ENCODE assay signal across 20 mouse cellular contexts in the genomic region with DNA sequence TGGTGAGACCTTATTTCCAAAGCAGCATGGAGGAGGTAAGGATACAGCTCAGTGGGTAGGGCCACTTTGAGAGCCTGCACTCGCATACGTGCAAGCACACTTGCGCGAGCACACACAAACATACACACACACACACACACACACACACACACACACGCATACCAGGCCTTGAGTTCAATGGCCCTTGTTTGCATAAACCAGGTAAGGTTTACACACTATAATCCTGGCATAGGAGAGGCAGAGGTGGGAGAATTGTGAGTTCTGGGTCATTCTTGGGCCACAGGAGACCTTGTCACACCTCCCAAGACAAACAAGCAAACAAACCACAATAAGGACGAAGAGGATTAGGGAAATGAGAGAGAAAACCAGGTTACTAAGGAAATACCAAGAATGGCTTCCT. TPM values are rescaled to one million over a fixed set of nuclear protein-coding genes. Genes with fewer than 3 reads are reported as not detected.
DNase-seq lines count a peak whose midpoint lies in the region; ATAC-seq and TF ChIP-seq lines count a peak whose summit lies in the region.
"Had no signal": no experiment of that assay in that cellular context is flagged by ENCODE, and none has a peak within 500 bp of the region (broad histone marks: within the 10 kb centered on the region; RNA-seq: fewer than 3 reads in every experiment).

No protein-coding gene starts in this region.

- H3K4me1 ChIP-seq in heart, adult 2 months (ENCODE audit: control insufficient read depth, insufficient read depth, low read length), result peaks cover 6% of the 10 kb centered on the region
- H3K4me1 ChIP-seq in heart, postnatal 0 days (ENCODE audit: control insufficient read depth, insufficient read depth), result peaks cover 7% of the 10 kb centered on the region; the same call in 1 of the 2 replicates
- no peaks in the 10 kb centered on the region for H3K4me1 ChIP-seq in lung, embryonic 14.5 days (ENCODE audit: insufficient read depth)
- peaks cover 2% of the 10 kb centered on the region; the same call in 1 of the 2 replicates for H3K4me1 ChIP-seq in lung, adult 2 months (ENCODE audit: control insufficient read depth, insufficient read depth, low read length)
- H3K4me1 ChIP-seq in stomach, postnatal 0 days (replicated peaks; ENCODE audit: control insufficient read depth, insufficient read depth), result no peaks in the 10 kb centered on the region
- no peaks in the 10 kb centered on the region for H3K4me1 ChIP-seq in intestine, postnatal 0 days (replicated peaks; ENCODE audit: control insufficient read depth, insufficient read depth, low read length)
- H3K4me1 ChIP-seq: hindbrain, embryonic 15.5 days; midbrain, embryonic 13.5 days; neural tube, embryonic 12.5 days had no signal

- H3K27me3 ChIP-seq in heart, adult 2 months (ENCODE audit: control insufficient read depth, insufficient read depth, low read length), result no peaks in the 10 kb centered on the region
- no peaks in the 10 kb centered on the region for H3K27me3 ChIP-seq in heart, postnatal 0 days (ENCODE audit: control insufficient read depth, insufficient read depth, low read length)
- no peaks in the 10 kb centered on the region for H3K27me3 ChIP-seq in lung, embryonic 14.5 days (ENCODE audit: insufficient read depth, low read length)
- H3K27me3 ChIP-seq in stomach, postnatal 0 days (ENCODE audit: control insufficient read depth, insufficient read depth, low read length), result no peaks in the 10 kb centered on the region
- H3K27me3 ChIP-seq in intestine, postnatal 0 days (replicated peaks; ENCODE audit: control insufficient read depth, insufficient read depth, low read length), result no peaks in the 10 kb centered on the region
- H3K27me3 ChIP-seq: hindbrain, embryonic 15.5 days; midbrain, embryonic 13.5 days; neural tube, embryonic 12.5 days had no signal

- no peaks in the 10 kb centered on the region for H3K36me3 ChIP-seq in heart, adult 2 months (ENCODE audit: control insufficient read depth, insufficient read depth, low read length)
- H3K36me3 ChIP-seq in heart, postnatal 0 days (replicated peaks; ENCODE audit: control insufficient read depth, insufficient read depth, low read length), result peaks cover 36% of the 10 kb centered on the region
- peaks cover 38% of the 10 kb centered on the region for H3K36me3 ChIP-seq in lung, embryonic 14.5 days (ENCODE audit: insufficient read depth)
- peaks cover 4% of the 10 kb centered on the region; the same call in 1 of the 2 replicates for H3K36me3 ChIP-seq in stomach, postnatal 0 days (ENCODE audit: control insufficient read depth, insufficient read depth, low read length)
- H3K36me3 ChIP-seq in intestine, postnatal 0 days (ENCODE audit: control insufficient read depth, insufficient read depth), result no peaks in the 10 kb centered on the region
- H3K36me3 ChIP-seq: G1E had no signal

- ATAC-seq in heart, postnatal 0 days (ENCODE audit: insufficient read depth, low read depth), result no peak
- ATAC-seq in lung, embryonic 14.5 days (ENCODE audit: insufficient read depth), result peak; percentile 2; the same call in 1 of the 2 replicates
- ATAC-seq in stomach, postnatal 0 days (ENCODE audit: low FRiP score, low TSS enrichment), result peak; percentile 71
- ATAC-seq in intestine, postnatal 0 days, result no peak
- ATAC-seq: activated CD4-positive, CD25-positive, alpha-beta regulatory T cell, adult 4 months; midbrain, embryonic 13.5 days had no signal

- peak overlapping the region; percentile 4; the same call in 1 of the 2 replicates for H3K9ac ChIP-seq in heart, adult 2 months (ENCODE audit: low read depth, low read length)
- H3K9ac ChIP-seq in heart, postnatal 0 days (replicated peaks; ENCODE audit: low read depth, low read length), result no peak overlapping the region
- no peak overlapping the region for H3K9ac ChIP-seq in lung, embryonic 14.5 days
- no peak overlapping the region for H3K9ac ChIP-seq in stomach, postnatal 0 days (ENCODE audit: low read length)
- H3K9ac ChIP-seq in intestine, postnatal 0 days (ENCODE audit: low read depth, low read length), result no peak overlapping the region
- H3K9ac ChIP-seq: hindbrain, embryonic 15.5 days; liver, embryonic 14.5 days; midbrain, embryonic 13.5 days; neural tube, embryonic 12.5 days had no signal

- H3K9me3 ChIP-seq in heart, postnatal 0 days (replicated peaks; ENCODE audit: control insufficient read depth, low read length), result no peaks in the 10 kb centered on the region
- no peaks in the 10 kb centered on the region for H3K9me3 ChIP-seq in lung, embryonic 14.5 days (ENCODE audit: low read depth, low read length)
- H3K9me3 ChIP-seq in stomach, postnatal 0 days (ENCODE audit: control insufficient read depth, low read length), result no peaks in the 10 kb centered on the region
- no peaks in the 10 kb centered on the region for H3K9me3 ChIP-seq in intestine, postnatal 0 days (ENCODE audit: control insufficient read depth)
- H3K9me3 ChIP-seq: embryonic facial prominence, embryonic 10.5 days; G1E; hindbrain, embryonic 15.5 days; midbrain, embryonic 13.5 days; neural tube, embryonic 12.5 days had no signal

- intact Hi-C loops in heart, adult 2 months (cut with DNase I), result no loop called here
- intact Hi-C loops in heart, postnatal 36 days (cut with DNase I), result no loop called here

- 0 out of 2 replicates have a peak overlapping the region, but pooled peaks have one; percentile 15 for H3K4me2 ChIP-seq in heart, postnatal 0 days (ENCODE audit: low read depth, low read length)
- no peak overlapping the region for H3K4me2 ChIP-seq in lung, embryonic 14.5 days
- no peak overlapping the region for H3K4me2 ChIP-seq in stomach, postnatal 0 days (replicated peaks; ENCODE audit: low read depth)
- no peak overlapping the region for H3K4me2 ChIP-seq in intestine, postnatal 0 days (replicated peaks; ENCODE audit: low read depth)
- H3K4me2 ChIP-seq: hindbrain, embryonic 15.5 days; midbrain, embryonic 13.5 days; neural tube, embryonic 12.5 days had no signal

- H3K4me3 ChIP-seq in heart, adult 2 months, result no peak overlapping the region
- H3K4me3 ChIP-seq in heart, postnatal 0 days (ENCODE audit: low read depth, low read length), result no peak overlapping the region
- no peak overlapping the region for H3K4me3 ChIP-seq in lung, embryonic 14.5 days (ENCODE audit: low read depth, low read length)
- no peak overlapping the region for H3K4me3 ChIP-seq in lung, adult 2 months (replicated peaks; ENCODE audit: extremely low read depth, low read depth, low read length)
- H3K4me3 ChIP-seq in stomach, postnatal 0 days (ENCODE audit: low read depth, low read length), result no peak overlapping the region
- no peak overlapping the region for H3K4me3 ChIP-seq in intestine, postnatal 0 days (ENCODE audit: low read depth, low read length)
- H3K4me3 ChIP-seq: embryonic facial prominence, embryonic 10.5 days; hindbrain, embryonic 15.5 days; layer of hippocampus, adult 2 months; midbrain, embryonic 13.5 days; neural tube, embryonic 12.5 days had no signal

- H3K79me2 ChIP-seq in heart, adult 2 months (replicated peaks; ENCODE audit: control insufficient read depth, insufficient read depth, low read length), result no peaks in the 10 kb centered on the region

- no peak for DNase-seq in heart, adult 2 months
- no peak for DNase-seq in heart, adult 9 months (ENCODE audit: low spot score in 2 of 2)
- DNase-seq in heart, postnatal 0 days (ENCODE audit: low spot score), result no peak
- no peak for DNase-seq in heart, postnatal 36 days
- no peak for DNase-seq in lung, embryonic 14.5 days
- no peak for DNase-seq in lung, adult 2 months
- DNase-seq in stomach, postnatal 0 days (ENCODE audit: low spot score), result peak; percentile 39
- DNase-seq: adrenal gland, postnatal 10 days; cerebellum, adult 9-10 months; layer of hippocampus, postnatal 36 days; thymus, postnatal 36 days had no signal

- peak overlapping the region; percentile 78 for H3K27ac ChIP-seq in heart, adult 2 months
- peak overlapping the region; percentile 85 for H3K27ac ChIP-seq in heart, postnatal 0 days (ENCODE audit: low read depth)
- peak overlapping the region; percentile 65; the same call in 1 of the 2 replicates for H3K27ac ChIP-seq in lung, embryonic 14.5 days (ENCODE audit: low read depth)
- H3K27ac ChIP-seq in stomach, postnatal 0 days (replicated peaks), result no peak overlapping the region
- H3K27ac ChIP-seq in intestine, postnatal 0 days (ENCODE audit: low read depth, low read length), result no peak overlapping the region
- H3K27ac ChIP-seq: embryonic facial prominence, embryonic 10.5 days; hindbrain, embryonic 15.5 days; liver, embryonic 14.5 days; midbrain, embryonic 13.5 days; neural tube, embryonic 12.5 days had no signal

- WGBS in heart, adult 2 months, result 85% methylated on average over 6 of the region's 6 CpGs
- 90% methylated on average over 6 of the region's 6 CpGs for WGBS in heart, postnatal 0 days
- WGBS in lung, embryonic 14.5 days, result 89% methylated on average over 6 of the region's 6 CpGs
- WGBS in lung, adult 2 months, result 78% methylated on average over 6 of the region's 6 CpGs
- 74% methylated on average over 6 of the region's 6 CpGs for WGBS in stomach, postnatal 0 days
- 86% methylated on average over 6 of the region's 6 CpGs for WGBS in intestine, postnatal 0 days

- TF ChIP-seq EP300 in heart, adult 2 months (IDR thresholded peaks at IDR 0.05; ENCODE audit: insufficient read depth, low read depth, low read length), result no peak
- TF ChIP-seq EP300 in heart, postnatal 0 days (IDR thresholded peaks at IDR 0.05; ENCODE audit: low read depth), result no peak
- TF ChIP-seq EP300 in stomach, postnatal 0 days (optimal IDR thresholded peaks at IDR 0.05), result no peak

- TF ChIP-seq CTCF in heart, adult 2 months (IDR thresholded peaks at IDR 0.05), result no peak
- TF ChIP-seq CTCF in heart, postnatal 0 days (IDR thresholded peaks at IDR 0.05; ENCODE audit: low read depth), result no peak
- no peak for TF ChIP-seq CTCF in lung, embryonic 14.5 days (IDR thresholded peaks at IDR 0.05; ENCODE audit: low read depth)
- TF ChIP-seq CTCF in lung, adult 2 months (IDR thresholded peaks at IDR 0.05; ENCODE audit: insufficient read depth, low read length), result no peak
- no peak for TF ChIP-seq CTCF in stomach, postnatal 0 days (IDR thresholded peaks at IDR 0.05; ENCODE audit: low read depth)
- no peak for TF ChIP-seq CTCF in intestine, postnatal 0 days (IDR thresholded peaks at IDR 0.05; ENCODE audit: low read depth)

- no peak for TF ChIP-seq POLR2A in heart, adult 2 months (IDR thresholded peaks at IDR 0.05; ENCODE audit: insufficient read depth, low read depth, low read length)
- TF ChIP-seq POLR2A in lung, adult 2 months (IDR thresholded peaks at IDR 0.05; ENCODE audit: borderline replicate concordance, extremely low read depth, low read depth, low read length), result no peak

RNA-seq across cellular contexts. Expression of gene Rilpl1, which starts 22.0 kb away (rescaled TPM):
- 100 to 1,000 TPM; 189 to 251 TPM for total RNA-seq in heart, adult 2 months (2021)
- polyA plus RNA-seq in heart, adult 2 months (2012; rRNA removed), result 166 and 182 TPM in 2 replicates
- total RNA-seq in heart, postnatal 0 days (2014; rRNA removed; ENCODE audit: low replicate concordance), result 34.7 and 52.1 TPM in 2 replicates
- 39.0 and 40.5 TPM in 2 replicates for polyA plus RNA-seq in heart, postnatal 0 days (2015; fragmentation: Nextera tagmentation; extraction: Ambion mirVana)
- total RNA-seq in heart, postnatal 36 days (2021), result 100 to 1,000 TPM; 209 to 229 TPM
- 20.3 and 21.1 TPM in 2 replicates for polyA plus RNA-seq in lung, embryonic 14.5 days (2014; fragmentation: Nextera tagmentation; extraction: Ambion mirVana)
- polyA plus RNA-seq in lung, adult 2 months (2012; rRNA removed), result 24.4 and 26.0 TPM in 2 replicates
- 9.0 and 9.3 TPM in 2 replicates for polyA plus RNA-seq in stomach, postnatal 0 days (2015; fragmentation: Nextera tagmentation; extraction: Ambion mirVana)
- polyA plus RNA-seq in intestine, postnatal 0 days (2015; fragmentation: Nextera tagmentation; extraction: Ambion mirVana), result 6.6 and 7.5 TPM in 2 replicates

RNA-seq across cellular contexts. Expression of gene Snrnp35, which starts 26.3 kb away (rescaled TPM):
- 10 to 100 TPM; 10.5 to 14.5 TPM for total RNA-seq in heart, adult 2 months (2021)
- polyA plus RNA-seq in heart, adult 2 months (2012; rRNA removed), result 2.4 and 4.5 TPM in 2 replicates
- 0.50 and 4.4 TPM in 2 replicates for total RNA-seq in heart, postnatal 0 days (2014; rRNA removed; ENCODE audit: low replicate concordance)
- polyA plus RNA-seq in heart, postnatal 0 days (2015; fragmentation: Nextera tagmentation; extraction: Ambion mirVana), result 14.0 and 14.6 TPM in 2 replicates
- total RNA-seq in heart, postnatal 36 days (2021), result 10 to 100 TPM in 1 of 2 experiments, 1 to 10 TPM in 1; 9.7 to 18.2 TPM
- polyA plus RNA-seq in lung, embryonic 14.5 days (2014; fragmentation: Nextera tagmentation; extraction: Ambion mirVana), result 10.7 and 10.8 TPM in 2 replicates
- polyA plus RNA-seq in lung, adult 2 months (2012; rRNA removed), result 3.0 and 4.8 TPM in 2 replicates
- 9.1 and 10.8 TPM in 2 replicates for polyA plus RNA-seq in stomach, postnatal 0 days (2015; fragmentation: Nextera tagmentation; extraction: Ambion mirVana)
- polyA plus RNA-seq in intestine, postnatal 0 days (2015; fragmentation: Nextera tagmentation; extraction: Ambion mirVana), result 15.5 and 17.9 TPM in 2 replicates

RNA-seq across cellular contexts. Expression of gene Rilpl2, which starts 31.0 kb away (rescaled TPM):
- 1 to 10 TPM; 6.8 to 9.1 TPM for total RNA-seq in heart, adult 2 months (2021)
- 6.9 and 8.4 TPM in 2 replicates for polyA plus RNA-seq in heart, adult 2 months (2012; rRNA removed)
- total RNA-seq in heart, postnatal 0 days (2014; rRNA removed; ENCODE audit: low replicate concordance), result 8.4 and 12.4 TPM in 2 replicates
- polyA plus RNA-seq in heart, postnatal 0 days (2015; fragmentation: Nextera tagmentation; extraction: Ambion mirVana), result 14.9 and 15.4 TPM in 2 replicates
- total RNA-seq in heart, postnatal 36 days (2021), result 1 to 10 TPM; 7.9 to 9.9 TPM
- polyA plus RNA-seq in lung, embryonic 14.5 days (2014; fragmentation: Nextera tagmentation; extraction: Ambion mirVana), result 28.7 and 29.2 TPM in 2 replicates
- 19.6 and 20.6 TPM in 2 replicates for polyA plus RNA-seq in lung, adult 2 months (2012; rRNA removed)
- polyA plus RNA-seq in stomach, postnatal 0 days (2015; fragmentation: Nextera tagmentation; extraction: Ambion mirVana), result 19.3 and 20.7 TPM in 2 replicates
- polyA plus RNA-seq in intestine, postnatal 0 days (2015; fragmentation: Nextera tagmentation; extraction: Ambion mirVana), result 48.2 and 49.7 TPM in 2 replicates

RNA-seq across cellular contexts. Expression of gene Tmed2, which starts 31.3 kb away (rescaled TPM):
- total RNA-seq in heart, adult 2 months (2021), result 100 to 1,000 TPM; 167 to 194 TPM
- 80.9 and 150 TPM in 2 replicates for polyA plus RNA-seq in heart, adult 2 months (2012; rRNA removed)
- 331 and 388 TPM in 2 replicates for total RNA-seq in heart, postnatal 0 days (2014; rRNA removed; ENCODE audit: low replicate concordance)
- polyA plus RNA-seq in heart, postnatal 0 days (2015; fragmentation: Nextera tagmentation; extraction: Ambion mirVana), result 389 and 404 TPM in 2 replicates
- total RNA-seq in heart, postnatal 36 days (2021), result 100 to 1,000 TPM; 174 to 177 TPM
- polyA plus RNA-seq in lung, embryonic 14.5 days (2014; fragmentation: Nextera tagmentation; extraction: Ambion mirVana), result 588 and 646 TPM in 2 replicates
- 112 and 149 TPM in 2 replicates for polyA plus RNA-seq in lung, adult 2 months (2012; rRNA removed)
- polyA plus RNA-seq in stomach, postnatal 0 days (2015; fragmentation: Nextera tagmentation; extraction: Ambion mirVana), result 544 and 572 TPM in 2 replicates
- polyA plus RNA-seq in intestine, postnatal 0 days (2015; fragmentation: Nextera tagmentation; extraction: Ambion mirVana), result 398 and 414 TPM in 2 replicates

RNA-seq across cellular contexts. Expression of gene Ddx55, which starts 43.5 kb away (rescaled TPM):
- 1 to 10 TPM; 6.2 to 7.5 TPM for total RNA-seq in heart, adult 2 months (2021)
- 5.3 and 7.7 TPM in 2 replicates for polyA plus RNA-seq in heart, adult 2 months (2012; rRNA removed)
- total RNA-seq in heart, postnatal 0 days (2014; rRNA removed; ENCODE audit: low replicate concordance), result 1.1 and 5.2 TPM in 2 replicates
- 4.9 and 5.9 TPM in 2 replicates for polyA plus RNA-seq in heart, postnatal 0 days (2015; fragmentation: Nextera tagmentation; extraction: Ambion mirVana)
- 1 to 10 TPM; 4.0 to 6.1 TPM for total RNA-seq in heart, postnatal 36 days (2021)
- 12.7 and 14.1 TPM in 2 replicates for polyA plus RNA-seq in lung, embryonic 14.5 days (2014; fragmentation: Nextera tagmentation; extraction: Ambion mirVana)
- 11.0 and 12.9 TPM in 2 replicates for polyA plus RNA-seq in lung, adult 2 months (2012; rRNA removed)
- polyA plus RNA-seq in stomach, postnatal 0 days (2015; fragmentation: Nextera tagmentation; extraction: Ambion mirVana), result 5.8 and 6.1 TPM in 2 replicates
- 6.3 and 10.0 TPM in 2 replicates for polyA plus RNA-seq in intestine, postnatal 0 days (2015; fragmentation: Nextera tagmentation; extraction: Ambion mirVana)

Comparison
In these comparisons a context has a peak if more than half of its experiments do, and no peak if none do; other contexts are left out.
1. H3K27ac ChIP-seq: peak in heart, adult 2 months (single experiment), heart, postnatal 0 days (single experiment) and lung, embryonic 14.5 days (single experiment); none in stomach, postnatal 0 days (single experiment) and intestine, postnatal 0 days (single experiment).
2. ATAC-seq: peak in lung, embryonic 14.5 days (single experiment) and stomach, postnatal 0 days (single experiment); none in heart, postnatal 0 days (single experiment) and intestine, postnatal 0 days (single experiment).